Mouse (Mus musculus) brain, adult 2 months (tissue): ENCODE results near the gene Soat2.
A peak's percentile ranks its signal among the peaks of the same experiment; 100 is the strongest.

Source experiments
- DNase-seq: peaks from one replicate; pipeline ENCODE4 v3.0.0; 2011; ENCODE audit warnings: low read depth, low spot score

The Soat2 gene

GRCm38 (mm10) chr15:102113674-102114073 lies 36.7 kb upstream of the Soat2 start:
- DNase-seq = no peak

DNA sequence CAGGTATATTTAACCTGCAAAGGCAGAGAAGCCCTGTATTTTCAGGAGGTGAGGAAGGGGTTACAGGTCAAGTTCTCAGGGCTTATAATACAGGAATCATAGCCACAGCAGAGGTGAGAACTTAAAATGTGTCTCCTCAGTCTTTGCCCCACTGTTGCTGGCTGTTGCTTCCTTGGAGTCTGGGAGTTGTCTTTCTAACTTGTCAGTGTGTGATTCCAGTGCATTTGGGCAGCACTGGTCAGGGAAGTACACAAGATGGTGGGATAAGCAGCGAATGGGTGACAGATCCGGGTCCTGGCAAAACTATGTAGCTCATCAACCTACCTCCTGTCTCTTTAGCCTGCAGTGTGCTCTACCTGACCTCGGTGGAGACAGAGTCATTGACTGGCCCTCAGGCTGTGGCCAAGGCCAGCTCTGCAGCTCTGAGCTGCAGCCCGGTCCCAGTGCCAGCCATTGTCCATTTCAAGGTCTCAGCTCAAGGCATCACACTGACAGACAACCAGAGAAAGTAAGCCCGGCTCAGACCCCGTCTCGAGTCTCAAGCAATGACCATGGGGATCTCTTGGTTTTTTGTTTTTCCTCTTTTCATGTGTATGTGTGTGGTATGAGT lies 35.6 kb upstream of the Soat2 start:
- DNase-seq = no peak

- peak; percentile 43 for DNase-seq
Measured at GRCm38 (mm10) chr15:102115731-102116231, 34.5 kb upstream of the Soat2 start.

DNA sequence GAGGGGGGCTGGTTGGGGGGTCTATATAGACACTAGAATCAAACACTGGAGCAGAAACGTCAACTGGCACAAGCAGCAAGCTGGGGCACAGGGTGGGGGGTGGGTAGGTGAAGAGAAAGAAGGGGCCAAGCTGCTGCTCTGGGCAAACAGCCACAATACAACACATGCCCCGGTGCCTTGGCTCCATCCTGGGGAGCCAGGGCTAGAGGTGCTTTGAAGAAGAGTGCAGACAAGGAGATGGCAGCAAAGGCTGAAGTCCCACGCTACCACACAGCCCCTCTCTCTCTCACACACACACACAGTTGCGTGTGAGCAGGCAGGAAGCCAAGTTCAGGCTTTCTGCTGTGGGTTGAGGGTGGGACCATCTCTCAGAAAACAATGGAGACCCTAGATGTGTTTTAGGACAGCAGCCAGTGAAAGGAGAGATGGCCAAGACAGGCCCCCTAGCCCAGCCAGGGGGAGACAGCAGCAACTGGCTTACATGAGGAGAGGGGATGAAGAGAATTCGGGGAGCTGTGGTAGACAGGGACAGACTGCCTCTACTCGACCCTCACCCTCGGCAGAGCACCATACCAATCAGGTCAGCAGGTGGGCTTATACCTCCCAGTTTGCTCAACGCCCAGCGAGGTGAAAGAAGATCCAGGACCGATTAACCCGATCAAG lies 33.4 kb upstream of the Soat2 start:
- peak; percentile 38 for DNase-seq

GRCm38 (mm10) chr15:102117461-102118443 lies 32.6 kb upstream of the Soat2 start:
- DNase-seq = peak; percentile 55

- DNase-seq = no peak
Measured at GRCm38 (mm10) chr15:102118591-102118990, 31.7 kb upstream of the Soat2 start.

- no peak for DNase-seq
Measured at GRCm38 (mm10) chr15:102119121-102119830, 31.1 kb upstream of the Soat2 start.

DNA sequence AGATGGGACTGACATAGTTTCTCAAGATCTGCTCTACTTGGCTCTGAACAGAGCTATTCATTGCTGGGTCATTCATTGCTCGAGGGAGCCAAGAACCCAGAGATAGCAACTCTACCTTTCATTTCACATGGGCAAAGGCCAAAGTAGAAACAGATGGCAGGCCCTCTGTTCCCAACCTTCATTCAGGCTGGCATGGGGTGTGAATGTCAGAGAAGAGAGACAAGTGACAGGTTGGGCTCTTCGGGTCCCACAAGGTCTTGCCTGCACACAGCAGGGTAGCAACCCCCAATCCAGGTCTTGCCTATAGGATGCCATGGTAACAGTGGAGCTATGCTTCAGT lies 30.5 kb upstream of the Soat2 start:
- peak; percentile 97 for DNase-seq

- no peak for DNase-seq
Measured at GRCm38 (mm10) chr15:102120530-102120929, 29.8 kb upstream of the Soat2 start.

DNA sequence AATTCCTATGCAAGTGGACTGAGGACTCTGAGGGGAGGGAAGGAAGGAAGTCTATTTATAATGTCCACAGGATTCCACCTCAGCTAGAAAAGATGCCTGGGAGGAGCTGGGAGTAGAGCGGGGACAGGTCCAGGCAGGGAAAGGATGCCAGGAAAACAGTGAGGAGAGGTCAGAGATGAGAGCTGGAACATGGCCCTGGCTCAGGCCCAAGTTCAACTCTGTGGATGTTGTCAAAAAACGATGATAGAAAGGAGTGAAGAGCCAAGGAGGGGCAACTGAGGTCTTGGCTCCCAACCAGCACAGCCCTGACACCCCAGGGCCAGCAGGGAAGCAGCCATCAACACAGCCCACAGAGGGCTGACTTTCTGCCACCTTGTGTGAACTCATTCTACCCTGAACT lies 24.0 kb upstream of the Soat2 start:
- peak; percentile 65 for DNase-seq

DNA sequence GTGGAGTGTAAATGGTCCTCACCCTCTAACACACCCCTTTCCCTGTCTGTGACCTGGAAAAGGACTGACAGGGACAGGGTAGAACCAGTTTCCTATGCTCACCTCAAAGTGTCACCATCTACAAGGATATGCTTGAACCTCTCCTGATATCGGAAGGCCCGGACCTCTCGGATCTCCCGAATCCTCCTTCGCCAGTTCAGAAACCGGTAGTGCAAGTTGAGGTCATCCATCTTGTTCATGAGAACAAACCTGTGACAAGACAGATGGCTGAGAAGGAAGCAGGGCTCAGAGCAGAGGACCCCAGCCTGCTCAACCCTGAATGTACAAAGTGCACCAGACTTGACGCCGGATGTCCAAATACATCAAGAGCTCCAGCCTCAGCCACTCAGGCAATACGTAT lies 17.0 kb upstream of the Soat2 start:
- no peak for DNase-seq

DNA sequence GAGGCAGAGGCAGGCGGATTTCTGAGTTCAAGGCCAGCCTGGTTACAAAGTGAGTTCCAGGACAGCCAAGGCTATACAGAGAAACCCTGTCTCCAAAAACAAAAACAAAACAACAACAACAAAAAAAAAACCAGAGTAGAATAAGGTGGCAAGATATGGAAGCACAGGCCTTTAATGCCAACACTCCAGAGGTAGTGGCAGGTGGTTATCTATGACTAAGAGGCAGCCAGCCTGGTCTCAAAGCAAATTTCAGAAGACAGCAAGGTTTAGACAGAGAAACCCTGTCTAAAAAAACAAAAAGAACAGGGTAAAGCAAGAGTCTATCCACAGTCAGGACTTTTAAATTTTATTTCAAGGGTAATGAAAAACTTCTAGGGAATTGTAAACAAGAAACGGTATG lies 15.6 kb upstream of the Soat2 start:
- DNase-seq = no peak

GRCm38 (mm10) chr15:102135522-102136128 lies 14.7 kb upstream of the Soat2 start:
- DNase-seq = peak; percentile 24

- DNase-seq = peak; percentile 99
Measured at GRCm38 (mm10) chr15:102136129-102136758, 14.1 kb upstream of the Soat2 start, which contains the start of gene Spryd3. Spryd3 (minus strand) TSS chr15:102136234.

GRCm38 (mm10) chr15:102141120-102141519 lies 9.2 kb upstream of the Soat2 start:
- no peak for DNase-seq

GRCm38 (mm10) chr15:102142914-102143912 lies 7.1 kb upstream of the Soat2 start:
- peak; percentile 73 for DNase-seq

DNA sequence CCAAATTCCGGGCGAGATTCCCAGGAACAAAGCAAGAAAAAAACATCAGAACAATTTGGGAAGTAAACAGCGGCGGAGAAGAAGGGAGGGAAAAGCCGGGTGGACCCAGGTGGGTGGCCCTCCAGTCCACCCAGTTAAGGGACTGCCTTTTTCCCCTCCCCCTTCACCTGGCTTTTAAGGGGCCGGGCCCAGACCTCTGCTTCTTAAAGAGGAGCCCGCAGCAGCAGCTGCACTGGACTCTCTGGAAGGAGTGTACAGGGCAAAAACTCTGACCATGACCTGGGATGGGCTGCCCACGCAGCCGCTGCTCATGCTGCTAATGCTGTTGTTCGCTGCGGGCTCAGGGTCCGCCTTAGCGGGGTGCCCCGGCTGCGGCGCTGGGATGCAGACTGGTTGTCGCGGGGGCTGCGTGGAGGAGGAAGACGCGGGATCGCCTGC lies 6.0 kb upstream of the Soat2 start, which contains the start of gene Igfbp6:
Igfbp6 (plus strand) TSS at position 89 of the 438 bp plus-strand sequence.
- DNase-seq = peak; percentile 34

GRCm38 (mm10) chr15:102144726-102145125 lies 5.6 kb upstream of the Soat2 start:
- DNase-seq = no peak

DNA sequence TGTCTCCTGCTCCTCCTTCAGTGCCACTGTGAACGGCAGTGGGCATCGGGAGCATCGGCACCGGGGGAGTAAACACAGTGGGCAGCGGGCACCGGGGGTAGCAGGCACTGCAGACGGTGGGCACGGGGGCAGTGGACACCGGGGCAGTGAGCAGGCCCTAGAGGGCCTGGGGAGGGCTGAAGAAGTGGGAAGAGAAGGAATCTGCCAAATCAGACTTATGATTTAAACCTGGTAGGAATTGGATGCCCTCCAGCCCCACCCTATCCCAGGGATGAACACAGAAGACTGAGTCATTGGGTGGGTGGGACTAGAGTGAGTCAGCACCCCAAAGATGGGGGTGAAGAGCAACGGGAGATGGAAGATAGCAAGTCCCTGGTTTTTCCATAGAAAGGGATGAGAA lies 5.0 kb upstream of the Soat2 start:
- peak; percentile 91 for DNase-seq
